Mouse (Mus musculus): ENCODE results near the gene Rnf5. TPM values are rescaled to one million over a fixed set of nuclear protein-coding genes. Genes with fewer than 3 reads are reported as not detected.

Gene Rnf5
- 23.2 TPM for polyA plus RNA-seq (2015; fragmentation: Illumina TruSeq; extraction: RNeasy Lipid Tissue Mini Kit (QIAGEN cat#74804); ENCODE audit: insufficient read depth, low read depth, low replicate concordance)

DNA sequence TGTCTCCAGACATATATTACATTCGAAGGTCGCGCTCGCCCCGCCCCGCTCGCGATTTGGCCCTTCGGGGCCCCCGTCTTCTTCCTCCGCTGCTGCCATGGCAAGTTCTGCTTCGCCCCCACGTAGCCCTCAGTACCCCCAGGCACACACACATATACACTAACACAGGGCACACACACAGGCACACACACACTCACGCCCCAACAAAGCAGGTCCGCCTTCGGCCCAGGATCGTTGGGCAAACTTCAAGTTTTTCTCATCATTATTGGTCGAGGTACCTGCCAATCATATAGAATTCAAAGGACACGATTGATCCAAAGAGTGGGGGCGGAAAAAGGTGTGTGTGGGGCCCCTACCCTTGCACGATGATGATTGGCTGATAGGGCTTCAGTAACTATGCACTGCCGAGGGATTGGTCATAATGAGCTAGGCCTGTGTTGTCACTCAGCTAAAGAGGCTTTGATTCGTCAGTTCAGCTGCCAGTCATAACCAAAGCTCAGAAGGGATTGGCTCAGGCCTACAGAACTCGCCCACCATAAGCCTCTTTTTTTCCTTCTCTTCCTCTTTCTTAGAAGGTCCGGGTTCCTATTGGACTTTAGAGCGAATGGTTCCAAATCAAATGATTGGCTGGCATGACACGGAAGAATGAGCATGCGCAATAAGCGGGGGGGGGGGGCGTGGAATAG lies at the start of gene Rnf5:
Rnf5 (minus strand) TSS at position 316 of the 686 bp plus-strand sequence.

DNA sequence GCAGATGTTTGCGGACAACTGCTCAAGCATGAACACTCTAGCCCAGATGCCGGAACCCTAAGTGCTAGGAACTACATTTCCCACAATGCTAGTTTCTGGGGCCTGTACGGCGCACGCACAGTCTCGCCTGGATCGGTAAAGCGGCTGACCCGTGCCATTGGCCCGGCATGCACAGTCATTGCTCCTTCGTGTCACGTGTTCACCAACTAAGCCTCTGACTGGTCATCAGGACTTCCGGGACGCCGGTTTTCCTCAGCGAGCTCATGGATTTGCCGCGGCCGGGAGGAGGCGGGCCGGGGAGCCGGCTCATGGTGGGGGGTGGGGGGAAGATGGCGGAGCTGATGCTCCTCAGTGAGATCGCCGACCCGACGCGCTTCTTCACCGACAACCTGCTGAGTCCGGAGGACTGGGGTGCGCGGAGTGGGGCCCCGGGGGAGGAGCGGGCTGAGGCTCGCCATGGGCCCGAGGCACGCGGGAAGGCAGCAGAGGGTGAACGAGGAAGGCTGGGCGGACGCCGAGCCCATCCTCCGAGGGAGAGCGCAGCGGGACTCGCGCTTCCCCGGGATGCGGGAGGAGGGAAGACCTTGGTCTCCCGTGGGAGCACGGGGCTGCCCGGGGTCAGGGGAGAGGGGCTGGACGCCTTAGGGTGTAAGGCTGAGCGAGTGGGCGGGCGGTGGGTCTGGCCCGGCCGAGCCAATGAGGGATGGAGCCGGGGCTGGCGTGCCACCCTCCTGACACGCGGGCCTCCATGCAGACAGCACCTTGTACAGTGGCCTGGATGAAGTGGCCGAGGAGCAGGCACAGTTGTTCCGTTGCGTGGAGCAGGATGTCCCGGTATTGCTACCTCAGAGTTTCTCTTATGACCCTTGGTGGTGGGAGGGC lies 43.7 kb upstream of the Rnf5 start, which contains the start of gene Atf6b:
Atf6b (plus strand) TSS at position 241 of the 882 bp plus-strand sequence.

DNA sequence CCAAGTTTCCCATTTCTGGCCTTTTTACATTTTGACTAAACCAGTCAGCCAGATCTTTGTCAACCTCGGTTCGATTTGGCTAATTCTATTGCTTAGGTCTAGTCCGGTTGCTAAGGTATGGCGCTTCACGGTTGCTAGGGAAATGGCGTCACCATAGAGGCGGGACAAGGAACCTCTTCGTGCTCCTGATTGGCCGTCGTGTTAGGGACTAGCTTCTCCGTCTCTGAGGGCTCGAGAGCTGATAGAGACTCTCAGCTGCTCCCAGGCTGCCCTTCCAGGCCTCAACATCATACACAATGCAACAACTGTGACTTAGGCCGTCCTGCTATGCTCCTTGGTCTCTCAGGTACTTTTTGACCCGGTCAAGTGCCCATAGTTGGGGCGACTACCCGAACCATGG lies 41.1 kb upstream of the Rnf5 start, which contains the start of gene Fkbpl:
Fkbpl (plus strand) TSS at position 157 of the 400 bp plus-strand sequence.

DNA sequence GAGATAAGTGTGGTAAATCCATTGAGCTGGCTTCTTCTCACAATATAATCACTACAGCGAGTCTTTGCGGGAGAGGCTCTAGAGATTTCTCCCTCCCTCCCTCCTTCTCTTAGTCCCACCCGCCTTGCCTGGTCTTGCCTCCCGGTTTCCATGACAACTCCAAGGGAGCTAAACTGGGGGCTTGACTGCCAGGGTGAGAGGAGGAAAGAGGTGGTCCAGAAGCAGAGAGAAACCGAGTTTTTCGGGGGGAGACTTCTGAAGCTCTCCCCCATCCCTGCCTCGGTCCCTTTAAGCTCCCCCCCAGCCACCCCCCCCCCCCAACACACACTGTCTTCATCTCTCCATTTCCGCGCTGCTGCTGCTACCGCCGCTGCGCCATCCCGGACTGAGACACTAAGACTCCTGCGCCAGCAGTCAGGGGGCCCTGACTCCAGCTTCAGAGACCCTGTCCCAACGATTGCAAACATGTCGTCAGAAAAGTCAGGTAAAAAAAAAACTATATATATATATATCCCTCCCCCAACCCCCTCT lies 25.8 kb upstream of the Rnf5 start, which contains the start of gene Prrt1:
Prrt1 (plus strand) TSS at position 313 of the 531 bp plus-strand sequence.

DNA sequence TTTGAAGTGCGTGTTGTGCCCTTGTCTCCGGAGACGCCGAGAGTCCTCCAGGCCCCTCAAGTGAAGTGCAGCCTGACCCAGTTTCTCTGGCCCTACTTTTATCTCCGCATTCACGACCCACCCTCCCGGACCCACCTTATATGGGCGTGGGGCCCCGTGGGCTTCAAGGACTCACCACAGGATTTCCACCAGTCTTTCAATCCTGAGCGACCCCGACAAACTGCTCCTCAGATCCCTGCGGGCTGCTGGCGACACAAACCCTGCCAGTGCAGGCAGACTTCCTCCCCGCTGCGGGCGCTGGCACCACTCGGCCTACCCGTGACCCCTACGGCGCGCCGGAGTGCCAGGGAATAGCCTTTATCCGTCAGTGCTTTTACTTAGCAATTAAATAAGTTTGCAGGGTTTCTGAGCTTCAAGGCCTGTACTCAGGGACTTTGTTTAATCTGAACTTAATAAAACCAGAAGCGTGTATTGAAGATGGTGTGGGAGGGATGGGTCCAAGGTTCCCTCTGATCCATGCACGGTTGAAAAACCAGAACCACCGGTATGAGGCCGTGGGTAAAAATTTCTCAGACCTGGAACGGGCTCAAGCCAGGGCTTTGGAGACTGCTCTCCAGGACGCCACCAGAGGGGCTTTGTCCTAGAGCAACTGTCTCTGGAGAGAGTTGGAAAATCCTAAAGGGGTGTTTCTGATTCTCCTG lies 24.6 kb upstream of the Rnf5 start, which contains the start of gene Ppt2:
Ppt2 (minus strand) TSS at position 568 of the 701 bp plus-strand sequence.

DNA sequence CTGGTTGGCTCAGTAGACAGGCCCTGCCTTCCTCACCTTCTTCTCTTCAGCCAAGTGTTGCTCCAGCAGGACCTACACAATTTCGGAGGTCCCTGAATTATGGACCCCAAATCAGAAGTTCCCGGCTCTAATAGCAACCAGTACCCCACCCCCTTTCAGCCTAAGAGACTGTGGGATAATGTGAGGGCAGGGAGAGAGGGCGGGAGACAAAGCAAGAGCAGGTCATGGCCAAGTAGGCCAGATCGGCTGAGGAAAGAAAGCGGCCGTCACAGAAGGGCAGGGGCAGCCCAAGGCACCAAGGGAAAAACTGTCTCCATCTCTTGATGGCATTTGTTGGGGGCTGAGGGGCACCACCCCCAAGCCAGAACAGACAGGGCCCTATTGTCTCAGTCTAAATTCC lies 12.4 kb upstream of the Rnf5 start, which contains the start of gene Egfl8:
Egfl8 (minus strand) TSS at position 101 of the 400 bp plus-strand sequence.

DNA sequence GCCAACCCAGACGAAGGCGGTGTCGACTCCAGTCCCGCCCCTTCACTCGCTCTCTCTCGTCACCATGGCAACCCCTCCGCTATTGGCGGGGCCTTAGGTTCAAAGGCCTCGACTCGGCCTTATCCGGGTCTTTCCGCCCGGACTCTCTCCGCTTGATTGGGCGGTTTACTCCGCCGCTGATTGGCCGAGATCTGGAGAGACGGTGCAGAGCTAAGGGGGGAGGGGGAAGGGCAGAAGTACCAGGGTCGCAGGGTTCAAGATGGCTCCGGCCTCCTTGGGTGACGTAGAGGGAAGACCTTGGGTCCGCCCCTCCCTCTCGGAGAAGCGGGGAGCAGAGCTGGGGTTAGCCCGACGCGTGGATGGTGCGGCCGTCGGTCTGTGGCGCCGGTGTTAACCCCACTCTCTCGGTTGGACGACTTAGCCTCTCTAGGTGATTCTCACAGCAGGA lies 595 bp upstream of the Rnf5 start, which contains the start of gene Agpat1:
Agpat1 (plus strand) TSS at position 202 of the 448 bp plus-strand sequence.

DNA sequence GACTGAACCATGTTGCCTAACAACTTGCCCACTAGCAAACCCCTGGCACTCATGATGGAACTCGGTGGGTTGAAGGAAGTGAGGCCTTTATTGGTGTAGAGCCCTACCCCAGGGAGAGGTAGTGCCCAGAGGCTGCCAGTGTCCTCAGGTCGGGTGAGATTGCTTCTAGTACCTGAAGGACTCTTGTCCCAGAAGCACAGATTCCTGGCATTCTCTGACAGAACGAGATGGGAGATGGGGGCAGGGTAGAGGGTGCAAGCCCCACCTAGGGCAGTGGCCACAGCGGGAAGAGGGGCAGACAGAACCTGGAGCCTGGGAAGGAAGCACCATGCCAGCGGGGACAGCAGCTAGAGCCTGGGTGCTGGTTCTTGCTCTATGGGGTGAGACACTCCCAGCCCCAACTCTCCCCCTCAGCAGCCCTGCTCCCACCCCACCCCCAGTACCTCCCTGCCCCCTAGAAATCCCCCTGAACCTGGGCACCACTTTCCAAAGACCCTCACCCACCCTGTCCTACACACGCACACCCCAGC lies 5.9 kb downstream of the Rnf5 start, which contains the start of gene Ager:
Ager (plus strand) TSS at position 297 of the 530 bp plus-strand sequence.

DNA sequence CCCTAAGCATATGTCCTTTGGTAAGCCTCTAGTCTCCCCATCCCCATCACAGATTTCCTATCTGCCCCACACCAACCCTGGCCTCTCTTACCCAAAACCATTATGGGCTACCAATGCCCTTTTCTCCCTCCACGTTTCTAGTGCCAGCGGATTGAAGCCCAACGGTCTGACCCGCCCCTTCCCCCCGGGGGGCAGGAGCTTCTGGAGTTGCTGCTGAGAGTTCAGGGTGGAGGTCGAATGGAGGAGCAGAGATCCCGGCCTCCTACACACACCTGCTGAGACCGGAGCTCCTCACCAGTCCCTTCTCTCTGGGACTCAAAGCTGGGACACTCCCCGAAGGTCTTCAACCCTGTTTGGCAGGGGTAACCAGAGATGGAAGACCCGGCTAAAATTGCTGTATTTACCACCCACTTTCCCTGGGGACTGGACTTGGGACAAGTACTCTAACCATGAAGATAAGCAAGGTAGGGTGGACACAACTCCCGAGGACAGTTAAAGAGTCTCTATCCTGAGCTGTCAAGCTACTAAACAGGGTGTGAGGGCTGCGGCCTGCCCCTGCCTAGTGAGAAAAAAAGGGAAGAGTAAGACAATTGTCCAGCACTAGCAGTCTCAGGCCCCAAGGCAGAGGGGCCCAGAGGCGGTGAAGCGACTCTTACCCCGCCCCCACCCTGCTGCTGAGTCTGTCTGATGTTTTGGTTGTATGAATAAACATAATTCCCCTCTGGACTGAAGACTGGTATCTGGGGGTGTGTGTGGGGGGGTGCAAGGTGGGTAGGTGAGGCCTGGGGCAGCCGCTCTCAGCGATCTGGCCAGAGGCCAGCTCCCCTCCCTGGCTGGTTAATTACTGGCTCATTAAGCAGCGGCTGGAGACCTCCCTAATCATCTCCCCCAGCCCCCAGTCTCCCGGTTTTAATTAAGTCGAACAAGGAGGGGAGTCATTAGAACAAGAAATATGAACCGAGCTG lies 12.2 kb downstream of the Rnf5 start, which contains the start of gene Pbx2:
Pbx2 (plus strand) TSS at position 238 of the 965 bp plus-strand sequence.

DNA sequence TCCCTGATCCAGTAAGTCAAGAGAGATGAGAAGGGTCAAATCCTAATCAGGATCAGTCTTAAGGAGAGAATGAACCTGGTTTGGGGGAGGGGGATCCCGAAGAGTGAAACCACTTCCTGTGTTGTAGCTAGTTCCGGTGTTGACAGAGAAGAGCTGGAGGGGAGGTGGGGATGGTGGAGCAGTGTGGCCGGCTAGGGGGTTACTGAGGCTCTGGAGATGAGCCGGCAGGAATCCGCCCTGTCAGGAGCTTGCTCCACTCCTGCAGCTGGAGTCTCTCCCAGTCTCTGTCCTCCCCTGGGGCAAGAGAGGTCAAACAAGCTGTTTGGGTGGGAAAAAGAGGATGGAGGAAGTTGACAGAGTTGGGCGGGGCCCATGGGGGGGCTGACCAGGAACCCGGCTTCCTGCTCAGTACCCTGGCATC lies 13.8 kb downstream of the Rnf5 start, which contains the start of gene Gpsm3:
Gpsm3 (plus strand) TSS at position 126 of the 421 bp plus-strand sequence.

DNA sequence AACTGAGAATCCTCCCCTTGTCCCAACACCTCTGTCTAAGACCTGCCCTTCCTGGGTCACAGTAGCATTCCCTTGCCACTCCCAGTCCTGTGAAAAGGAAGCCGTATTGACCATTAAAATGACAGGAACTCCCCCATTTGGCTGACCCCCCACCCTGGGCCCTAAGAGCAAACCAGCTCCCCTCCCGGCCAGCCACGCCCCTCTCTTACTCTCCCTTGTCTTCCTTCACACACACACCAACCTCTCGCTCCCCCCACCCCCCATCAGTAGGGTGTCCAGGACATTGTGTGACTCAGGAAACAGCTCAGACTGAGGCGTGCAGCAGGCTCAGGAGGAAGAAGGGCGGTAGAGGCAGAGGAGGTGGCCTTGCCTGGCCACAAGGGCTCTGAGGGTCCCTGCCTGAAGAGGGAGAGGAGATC lies 39.5 kb downstream of the Rnf5 start, which contains the start of gene Notch4:
Notch4 (plus strand) TSS at position 266 of the 419 bp plus-strand sequence.

Other genes starting within 250 kb of the Rnf5 start
- gene Btnl2, start 248.9 kb downstream of the Rnf5 start, polyA plus RNA-seq (2015; fragmentation: Illumina TruSeq; extraction: RNeasy Lipid Tissue Mini Kit (QIAGEN cat#74804); ENCODE audit: insufficient read depth, low read depth, low replicate concordance), result not detected
- gene Btnl1, start 226.6 kb downstream of the Rnf5 start, polyA plus RNA-seq (2015; fragmentation: Illumina TruSeq; extraction: RNeasy Lipid Tissue Mini Kit (QIAGEN cat#74804); ENCODE audit: insufficient read depth, low read depth, low replicate concordance), result not detected
- 4.2 TPM for gene BC051142, start 204.9 kb downstream of the Rnf5 start, polyA plus RNA-seq (2015; fragmentation: Illumina TruSeq; extraction: RNeasy Lipid Tissue Mini Kit (QIAGEN cat#74804); ENCODE audit: insufficient read depth, low read depth, low replicate concordance)
- gene Btnl4, start 126.4 kb downstream of the Rnf5 start, polyA plus RNA-seq (2015; fragmentation: Illumina TruSeq; extraction: RNeasy Lipid Tissue Mini Kit (QIAGEN cat#74804); ENCODE audit: insufficient read depth, low read depth, low replicate concordance), result not detected
- gene Btnl6, start 86.3 kb downstream of the Rnf5 start, polyA plus RNA-seq (2015; fragmentation: Illumina TruSeq; extraction: RNeasy Lipid Tissue Mini Kit (QIAGEN cat#74804); ENCODE audit: insufficient read depth, low read depth, low replicate concordance), result not detected
- gene Notch4, start 39.4 kb downstream of the Rnf5 start, polyA plus RNA-seq (2015; fragmentation: Illumina TruSeq; extraction: RNeasy Lipid Tissue Mini Kit (QIAGEN cat#74804); ENCODE audit: insufficient read depth, low read depth, low replicate concordance), result 13.4 TPM
- gene Gpsm3, start 13.9 kb downstream of the Rnf5 start, polyA plus RNA-seq (2015; fragmentation: Illumina TruSeq; extraction: RNeasy Lipid Tissue Mini Kit (QIAGEN cat#74804); ENCODE audit: insufficient read depth, low read depth, low replicate concordance), result 13.2 TPM
- gene Pbx2, start 12.4 kb downstream of the Rnf5 start, polyA plus RNA-seq (2015; fragmentation: Illumina TruSeq; extraction: RNeasy Lipid Tissue Mini Kit (QIAGEN cat#74804); ENCODE audit: insufficient read depth, low read depth, low replicate concordance), result 11.4 TPM
- gene Ager, start 5.8 kb downstream of the Rnf5 start, polyA plus RNA-seq (2015; fragmentation: Illumina TruSeq; extraction: RNeasy Lipid Tissue Mini Kit (QIAGEN cat#74804); ENCODE audit: insufficient read depth, low read depth, low replicate concordance), result 1.3 TPM
- 22.7 TPM for gene Agpat1, start 572 bp upstream of the Rnf5 start, polyA plus RNA-seq (2015; fragmentation: Illumina TruSeq; extraction: RNeasy Lipid Tissue Mini Kit (QIAGEN cat#74804); ENCODE audit: insufficient read depth, low read depth, low replicate concordance)
- gene Egfl8, start 12.3 kb upstream of the Rnf5 start, polyA plus RNA-seq (2015; fragmentation: Illumina TruSeq; extraction: RNeasy Lipid Tissue Mini Kit (QIAGEN cat#74804); ENCODE audit: insufficient read depth, low read depth, low replicate concordance), result 3.3 TPM
- gene Ppt2, start 24.8 kb upstream of the Rnf5 start, polyA plus RNA-seq (2015; fragmentation: Illumina TruSeq; extraction: RNeasy Lipid Tissue Mini Kit (QIAGEN cat#74804); ENCODE audit: insufficient read depth, low read depth, low replicate concordance), result 9.9 TPM
- gene Prrt1, start 25.8 kb upstream of the Rnf5 start, polyA plus RNA-seq (2015; fragmentation: Illumina TruSeq; extraction: RNeasy Lipid Tissue Mini Kit (QIAGEN cat#74804); ENCODE audit: insufficient read depth, low read depth, low replicate concordance), result 5.2 TPM
- 2.0 TPM for gene Fkbpl, start 41.1 kb upstream of the Rnf5 start, polyA plus RNA-seq (2015; fragmentation: Illumina TruSeq; extraction: RNeasy Lipid Tissue Mini Kit (QIAGEN cat#74804); ENCODE audit: insufficient read depth, low read depth, low replicate concordance)
- 10.8 TPM for gene Atf6b, start 43.5 kb upstream of the Rnf5 start, polyA plus RNA-seq (2015; fragmentation: Illumina TruSeq; extraction: RNeasy Lipid Tissue Mini Kit (QIAGEN cat#74804); ENCODE audit: insufficient read depth, low read depth, low replicate concordance)
- gene Tnxb, start 66.8 kb upstream of the Rnf5 start, polyA plus RNA-seq (2015; fragmentation: Illumina TruSeq; extraction: RNeasy Lipid Tissue Mini Kit (QIAGEN cat#74804); ENCODE audit: insufficient read depth, low read depth, low replicate concordance), result 12.0 TPM
- gene C4b, start 140.2 kb upstream of the Rnf5 start, polyA plus RNA-seq (2015; fragmentation: Illumina TruSeq; extraction: RNeasy Lipid Tissue Mini Kit (QIAGEN cat#74804); ENCODE audit: insufficient read depth, low read depth, low replicate concordance), result 20.6 TPM
- 1.9 TPM for gene Cyp21a1, start 200.9 kb upstream of the Rnf5 start, polyA plus RNA-seq (2015; fragmentation: Illumina TruSeq; extraction: RNeasy Lipid Tissue Mini Kit (QIAGEN cat#74804); ENCODE audit: insufficient read depth, low read depth, low replicate concordance)
- 14.8 TPM for gene Stk19, start 233.3 kb upstream of the Rnf5 start, polyA plus RNA-seq (2015; fragmentation: Illumina TruSeq; extraction: RNeasy Lipid Tissue Mini Kit (QIAGEN cat#74804); ENCODE audit: insufficient read depth, low read depth, low replicate concordance)
- 19.9 TPM for gene Dxo, start 233.3 kb upstream of the Rnf5 start, polyA plus RNA-seq (2015; fragmentation: Illumina TruSeq; extraction: RNeasy Lipid Tissue Mini Kit (QIAGEN cat#74804); ENCODE audit: insufficient read depth, low read depth, low replicate concordance)
- 24.5 TPM for gene Skiv2l, start 246.5 kb upstream of the Rnf5 start, polyA plus RNA-seq (2015; fragmentation: Illumina TruSeq; extraction: RNeasy Lipid Tissue Mini Kit (QIAGEN cat#74804); ENCODE audit: insufficient read depth, low read depth, low replicate concordance)
- gene Nelfe, start 246.7 kb upstream of the Rnf5 start, polyA plus RNA-seq (2015; fragmentation: Illumina TruSeq; extraction: RNeasy Lipid Tissue Mini Kit (QIAGEN cat#74804); ENCODE audit: insufficient read depth, low read depth, low replicate concordance), result 11.5 TPM

Measured in pancreas, adult 10 weeks (tissue).